Mouse (Mus musculus) forebrain, embryonic 16.5 days (tissue): ENCODE data around the gene Slc43a3. TPM values are rescaled to one million over a fixed set of nuclear protein-coding genes. Genes with fewer than 3 reads are reported as not detected.

Experiments
- ATAC-seq: fragments of 200-750 bp; cut with Nextera tagmentation; 2 replicates; pipeline ENCODE4 v1.8.0; 2017; ENCODE audit warnings: mild to moderate bottlenecking, moderate library complexity
- H3K27ac ChIP-seq: fragments of 300-500 bp; sonication (generic); 2 replicates; pipeline ENCODE4 v1.5.1; 2014; ENCODE audit warnings: low read length, control low read depth
- H3K27me3 ChIP-seq: fragments of 300-500 bp; sonication (generic); replicated peaks from 2 replicates; pipeline ENCODE4 v1.6.1; 2014; ENCODE audit warnings: low read length; ENCODE audit not compliant: control insufficient read depth, insufficient read depth
- H3K36me3 ChIP-seq: fragments of 300-500 bp; sonication (generic); 2 replicates; pipeline ENCODE4 v1.6.1; 2014; ENCODE audit not compliant: control insufficient read depth, insufficient read depth
- H3K4me1 ChIP-seq: fragments of 300-500 bp; sonication (generic); replicated peaks from 2 replicates; pipeline ENCODE4 v1.6.1; 2014; ENCODE audit warnings: low read length; ENCODE audit not compliant: control insufficient read depth, insufficient read depth
- H3K4me2 ChIP-seq: fragments of 300-500 bp; sonication (generic); 2 replicates; pipeline ENCODE4 v1.6.1; 2014; ENCODE audit warnings: mild to moderate bottlenecking, low read length, control low read depth
- H3K4me3 ChIP-seq: fragments of 300-500 bp; sonication (generic); replicated peaks from 2 replicates; pipeline ENCODE4 v1.5.1; 2014; ENCODE audit warnings: mild to moderate bottlenecking, low read length, control low read depth
- H3K9ac ChIP-seq: fragments of 300-500 bp; sonication (generic); replicated peaks from 2 replicates; pipeline ENCODE4 v1.6.1; 2014; ENCODE audit warnings: low read depth, low read length, control low read depth
- H3K9me3 ChIP-seq: fragments of 300-500 bp; sonication (generic); 2 replicates; pipeline ENCODE4 v1.6.1; 2016; ENCODE audit warnings: low read length; ENCODE audit not compliant: control insufficient read depth
- WGBS: fragments of 180-500 bp; shearing (Covaris S2); extraction: QIAGEN DNeasy Blood & Tissue Kit; methylation state at CpG from one replicate; pipeline ENCODE4 v1.1.7; 2014; 5-methylcytosine and 5-hydroxymethylcytosine counted together
- polyA plus RNA-seq: library from polyadenylated mRNA; unstranded; fragments of >200 nt; fragmentation: Nextera tagmentation; extraction: Ambion mirVana; gene quantifications from 2 replicates; pipeline ENCODE4 v1.2.1, GENCODE M21; 2015

Gene Slc43a3
- polyA plus RNA-seq, 1 experiment from 2014 or later: 6.6 TPM

DNA sequence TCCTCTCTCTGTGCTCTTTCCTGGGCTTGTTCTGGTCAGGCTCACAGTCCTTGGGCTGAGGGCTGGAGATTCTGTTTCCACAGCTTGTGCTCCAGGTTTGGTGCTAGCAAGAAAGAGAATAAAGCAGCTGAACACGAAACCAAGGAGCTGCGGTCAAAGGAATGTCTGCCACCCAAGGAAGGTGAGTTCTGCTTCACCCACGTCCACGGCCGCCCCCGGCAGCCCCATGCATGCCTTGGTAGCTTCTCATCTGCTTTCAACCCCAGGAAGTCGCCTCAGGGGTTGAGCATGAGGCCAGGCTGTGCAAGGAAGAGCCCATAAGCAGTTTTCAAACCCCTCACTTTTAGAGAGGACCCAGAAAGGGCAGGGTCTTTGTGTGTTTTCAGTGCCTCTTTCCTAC, 11.9 kb downstream of the Slc43a3 start:
- no peak overlapping the region for H3K27ac ChIP-seq
- H3K9me3 ChIP-seq: no peaks in the 10 kb centered on the region
- peaks cover 3% of the 10 kb centered on the region; the same call in 1 of the 2 replicates for H3K4me1 ChIP-seq
- no peaks in the 10 kb centered on the region for H3K27me3 ChIP-seq
- H3K4me2 ChIP-seq: no peak overlapping the region
- no peak overlapping the region for H3K9ac ChIP-seq
- WGBS: 94% methylated on average over 7 of the region's 7 CpGs
- no peak overlapping the region for H3K4me3 ChIP-seq
- ATAC-seq: no peak
- no peaks in the 10 kb centered on the region for H3K36me3 ChIP-seq

DNA sequence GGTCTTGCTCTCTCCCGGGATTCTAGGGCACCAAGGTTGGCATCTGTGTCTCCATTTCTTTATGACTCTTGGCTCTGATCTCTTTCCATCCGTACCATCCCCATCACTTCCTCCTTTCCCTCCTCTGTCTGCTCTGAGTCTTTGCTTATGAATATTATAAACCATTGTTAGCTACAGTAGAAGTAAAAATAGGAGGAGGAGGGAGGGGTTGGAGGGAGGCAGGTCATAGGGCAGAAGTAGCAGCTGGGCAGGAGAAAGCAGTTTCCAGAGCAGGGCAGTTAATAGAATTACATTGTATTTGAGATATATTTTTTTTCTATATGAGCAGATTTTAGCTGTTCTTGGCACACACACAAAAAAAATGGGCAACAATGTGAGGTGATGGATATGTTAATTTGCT, 12.3 kb downstream of the Slc43a3 start:
- Histone ChIP-seq H3K9ac (no peak overlapping the region), H3K27ac (no peak overlapping the region), H3K27me3 (no peaks in the 10 kb centered on the region), H3K9me3 (no peaks in the 10 kb centered on the region), H3K36me3 (no peaks in the 10 kb centered on the region), H3K4me3 (no peak overlapping the region), H3K4me2 (no peak overlapping the region), H3K4me1 (peaks cover 3% of the 10 kb centered on the region; the same call in 1 of the 2 replicates)
- no peak for ATAC-seq
- WGBS: 74% methylated on average over 2 of the region's 2 CpGs

DNA sequence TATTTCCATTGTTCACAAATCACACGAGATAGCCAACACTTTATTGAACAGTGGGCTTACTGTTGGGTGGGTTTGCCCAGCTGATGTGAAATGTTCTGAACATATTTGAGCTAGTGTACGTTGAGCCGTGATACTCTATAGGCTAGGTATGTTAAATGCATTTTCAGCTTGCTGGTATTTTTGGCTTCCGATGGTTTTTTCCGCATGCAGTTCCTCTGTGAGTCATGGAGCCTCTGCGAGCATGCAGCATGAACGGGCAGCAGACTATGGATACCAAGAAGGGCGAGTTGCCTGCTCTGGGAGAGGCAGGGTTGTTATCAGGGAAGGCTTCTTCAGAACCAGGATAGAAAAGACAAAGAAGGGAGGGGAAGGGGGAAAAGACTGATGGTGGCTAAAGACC, 14.6 kb downstream of the Slc43a3 start:
- no peak for ATAC-seq
- H3K4me3 ChIP-seq: no peak overlapping the region
- no peak overlapping the region for H3K4me2 ChIP-seq
- 95% methylated on average over 8 of the region's 8 CpGs for WGBS
- H3K27ac ChIP-seq: no peak overlapping the region
- H3K4me1 ChIP-seq: peaks cover 3% of the 10 kb centered on the region; the same call in 1 of the 2 replicates
- no peaks in the 10 kb centered on the region for H3K36me3 ChIP-seq
- no peak overlapping the region for H3K9ac ChIP-seq
- H3K27me3 ChIP-seq: no peaks in the 10 kb centered on the region
- H3K9me3 ChIP-seq: no peaks in the 10 kb centered on the region

DNA sequence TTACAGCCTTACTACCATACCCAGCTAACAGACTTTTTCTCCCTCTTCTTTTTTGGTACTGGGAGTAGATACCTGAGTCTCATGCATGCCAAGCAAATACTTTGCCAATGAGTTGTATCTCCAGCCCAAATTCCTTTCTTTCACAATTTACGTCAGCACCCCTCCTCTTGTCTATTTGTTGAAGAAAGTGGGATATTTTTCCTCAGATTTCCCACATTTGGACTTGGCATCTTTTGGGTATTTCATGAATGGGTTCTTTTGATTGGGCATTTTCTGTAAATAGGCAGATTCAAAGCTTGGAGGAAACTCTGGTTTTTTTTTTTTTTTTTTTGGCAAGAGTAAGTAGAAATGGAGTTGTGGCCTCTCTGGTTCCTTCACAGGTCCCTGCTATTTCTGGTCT, 15.9 kb downstream of the Slc43a3 start:
- no peak overlapping the region for H3K4me2 ChIP-seq
- H3K36me3 ChIP-seq: no peaks in the 10 kb centered on the region
- no peaks in the 10 kb centered on the region for H3K27me3 ChIP-seq
- H3K27ac ChIP-seq: no peak overlapping the region
- WGBS: 84% methylated on average over 1 of the region's 1 CpGs
- H3K4me3 ChIP-seq: no peak overlapping the region
- H3K4me1 ChIP-seq: peaks cover 3% of the 10 kb centered on the region; the same call in 1 of the 2 replicates
- H3K9ac ChIP-seq: no peak overlapping the region
- ATAC-seq: no peak
- H3K9me3 ChIP-seq: no peaks in the 10 kb centered on the region

DNA sequence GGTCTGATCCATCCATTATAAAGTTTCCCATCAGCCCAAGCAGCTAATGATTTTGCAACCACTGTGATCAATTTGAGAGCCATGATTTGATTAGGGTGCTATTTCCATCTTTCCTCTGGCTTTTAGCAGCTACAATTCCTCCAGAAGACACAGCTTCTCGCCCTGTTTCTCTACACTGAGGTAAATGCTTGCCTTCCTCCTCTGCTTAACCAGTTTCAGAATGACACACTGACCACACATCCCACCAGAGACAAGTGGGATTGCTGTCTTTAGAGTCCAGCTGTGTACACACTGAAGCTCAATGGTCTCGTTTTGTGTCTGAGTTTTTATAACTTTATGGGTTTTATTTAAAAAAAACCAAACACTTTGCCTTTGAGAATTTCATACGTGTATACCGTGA, 16.3 kb downstream of the Slc43a3 start:
- no peak overlapping the region for H3K4me3 ChIP-seq
- ATAC-seq: no peak
- H3K4me1 ChIP-seq: peaks cover 3% of the 10 kb centered on the region; the same call in 1 of the 2 replicates
- H3K36me3 ChIP-seq: no peaks in the 10 kb centered on the region
- 85% methylated on average over 4 of the region's 4 CpGs for WGBS
- no peaks in the 10 kb centered on the region for H3K9me3 ChIP-seq
- H3K27me3 ChIP-seq: no peaks in the 10 kb centered on the region
- H3K27ac ChIP-seq: no peak overlapping the region
- no peak overlapping the region for H3K4me2 ChIP-seq
- no peak overlapping the region for H3K9ac ChIP-seq

DNA sequence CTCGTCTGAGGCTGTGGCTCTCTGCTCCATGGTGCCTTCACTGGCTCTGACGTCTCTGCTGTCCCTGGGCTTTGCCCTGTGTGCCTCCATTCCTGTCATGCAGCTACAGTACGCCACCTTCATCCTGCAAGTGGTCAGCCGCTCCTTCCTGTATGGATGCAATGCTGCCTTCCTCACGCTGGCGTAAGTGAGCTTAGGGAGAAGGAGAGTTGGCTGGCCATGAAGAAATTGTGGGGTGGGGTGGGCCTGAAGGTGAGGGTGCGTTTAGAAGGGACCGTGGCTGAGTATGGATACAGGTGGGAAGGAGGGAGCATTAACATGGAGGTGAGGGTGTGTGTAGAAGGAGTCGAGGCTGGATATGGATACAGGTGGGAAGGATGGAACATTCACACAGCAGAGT, 19.1 kb downstream of the Slc43a3 start:
- no peak overlapping the region for H3K27ac ChIP-seq
- no peak overlapping the region for H3K4me2 ChIP-seq
- H3K9me3 ChIP-seq: no peaks in the 10 kb centered on the region
- no peaks in the 10 kb centered on the region for H3K27me3 ChIP-seq
- no peak for ATAC-seq
- 96% methylated on average over 9 of the region's 9 CpGs for WGBS
- no peak overlapping the region for H3K9ac ChIP-seq
- no peak overlapping the region for H3K4me3 ChIP-seq
- H3K4me1 ChIP-seq: no peaks in the 10 kb centered on the region
- H3K36me3 ChIP-seq: no peaks in the 10 kb centered on the region

DNA sequence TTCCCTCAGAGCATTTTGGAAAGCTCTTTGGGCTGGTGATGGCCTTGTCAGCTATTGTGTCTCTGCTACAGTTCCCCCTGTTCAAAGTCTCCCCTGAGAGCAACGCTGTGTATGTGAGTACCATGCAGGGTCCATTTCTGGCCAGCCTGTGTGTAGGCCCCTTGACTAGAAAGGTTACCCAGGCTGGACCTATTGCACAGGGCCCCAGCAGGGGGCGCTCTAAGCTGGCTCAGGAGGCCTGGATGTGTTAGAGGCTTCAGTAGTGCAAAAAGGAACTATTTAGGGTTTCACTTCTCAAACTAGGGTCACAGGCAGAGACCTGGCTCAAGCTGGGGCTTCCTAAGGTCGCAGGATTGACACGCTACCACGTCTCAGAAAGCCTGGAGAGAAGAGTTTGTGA, 19.9 kb downstream of the Slc43a3 start:
- Histone ChIP-seq H3K27ac (no peak overlapping the region), H3K9me3 (no peaks in the 10 kb centered on the region), H3K4me2 (no peak overlapping the region), H3K4me3 (no peak overlapping the region), H3K36me3 (no peaks in the 10 kb centered on the region), H3K27me3 (no peaks in the 10 kb centered on the region), H3K9ac (no peak overlapping the region), H3K4me1 (no peaks in the 10 kb centered on the region)
- WGBS: 57% methylated on average over 5 of the region's 5 CpGs
- ATAC-seq: no peak

DNA sequence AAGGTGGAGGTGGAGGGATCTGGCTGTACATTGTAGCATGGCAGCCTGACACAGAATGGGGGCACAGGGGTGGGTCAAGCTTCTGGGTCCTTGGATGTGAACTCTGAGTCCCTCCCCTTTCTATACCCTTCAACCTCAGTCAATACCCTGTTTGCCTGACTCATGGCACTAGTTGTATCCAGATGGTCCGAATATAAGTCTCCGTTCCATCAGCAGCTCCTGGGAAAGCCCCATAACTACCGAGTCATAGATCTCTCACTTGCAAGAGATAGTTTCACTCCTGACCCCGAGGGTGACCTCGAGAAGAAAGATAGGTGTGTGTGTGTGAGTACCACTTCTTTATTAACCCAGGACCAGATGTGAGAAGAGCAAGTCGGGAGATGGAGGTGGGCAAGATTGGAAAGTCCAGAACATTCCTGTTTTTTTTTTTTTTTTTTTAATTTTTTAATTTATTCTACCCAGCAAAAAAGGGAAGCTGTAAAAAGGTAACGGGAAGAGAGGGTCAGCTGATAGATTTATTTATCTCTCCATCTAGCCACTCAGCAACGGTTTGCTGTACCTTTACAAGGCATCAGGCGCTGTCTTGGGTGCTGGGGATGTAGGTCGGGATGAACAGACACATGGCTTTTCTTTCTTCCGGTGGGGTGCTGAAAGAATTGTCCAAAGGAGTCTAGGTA, 22.3 kb downstream of the Slc43a3 start:
- no peaks in the 10 kb centered on the region for H3K27me3 ChIP-seq
- H3K36me3 ChIP-seq: no peaks in the 10 kb centered on the region
- no peak overlapping the region for H3K4me3 ChIP-seq
- H3K4me2 ChIP-seq: no peak overlapping the region
- WGBS: 92% methylated on average over 11 of the region's 11 CpGs
- H3K9me3 ChIP-seq: no peaks in the 10 kb centered on the region
- H3K27ac ChIP-seq: no peak overlapping the region
- H3K9ac ChIP-seq: no peak overlapping the region
- no peaks in the 10 kb centered on the region for H3K4me1 ChIP-seq
- no peak for ATAC-seq

DNA sequence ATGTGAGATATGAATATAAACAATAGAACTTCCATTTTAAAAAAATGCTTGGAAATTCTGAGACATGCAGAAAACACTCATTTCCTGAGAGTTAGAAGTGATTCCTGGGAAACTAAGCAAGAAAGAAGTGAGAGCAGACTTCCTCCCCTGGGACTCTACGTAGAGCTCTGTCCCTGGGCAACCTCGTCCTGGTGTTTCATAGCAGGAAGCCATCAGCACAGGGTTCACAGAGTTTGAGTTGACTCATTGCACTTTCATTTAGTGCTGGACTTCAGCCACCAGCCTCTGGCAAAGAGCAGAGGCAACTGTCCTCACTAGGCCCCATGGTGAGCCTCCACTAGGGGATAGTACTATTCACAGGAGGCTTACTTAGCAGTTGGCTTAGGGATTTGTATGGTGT, 24.9 kb downstream of the Slc43a3 start:
- no peaks in the 10 kb centered on the region for H3K9me3 ChIP-seq
- no peaks in the 10 kb centered on the region for H3K4me1 ChIP-seq
- H3K27ac ChIP-seq: no peak overlapping the region
- H3K27me3 ChIP-seq: no peaks in the 10 kb centered on the region
- no peak overlapping the region for H3K4me3 ChIP-seq
- no peaks in the 10 kb centered on the region for H3K36me3 ChIP-seq
- no peak for ATAC-seq
- no peak overlapping the region for H3K4me2 ChIP-seq
- WGBS: 94% methylated on average over 2 of the region's 2 CpGs
- H3K9ac ChIP-seq: no peak overlapping the region

DNA sequence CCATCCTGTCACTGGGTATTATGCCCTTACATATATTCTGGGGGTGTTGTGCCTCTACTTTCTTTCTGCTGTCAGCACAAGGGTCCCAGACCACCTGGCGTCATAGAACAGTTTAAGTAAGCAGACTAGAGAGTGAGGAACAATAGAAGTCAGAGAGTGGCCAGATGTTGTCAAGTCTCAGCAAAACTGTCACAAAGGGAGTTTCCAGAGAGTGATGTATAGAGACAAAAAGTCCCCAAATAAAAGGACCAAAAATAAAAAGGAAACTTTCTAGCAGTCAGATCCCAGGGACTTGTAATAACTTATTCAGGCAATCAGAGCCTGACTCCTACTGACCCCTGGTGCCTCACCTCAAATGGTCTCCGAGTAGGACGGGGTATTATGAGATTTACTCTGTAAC, 25.5 kb downstream of the Slc43a3 start:
- Histone ChIP-seq H3K4me2 (no peak overlapping the region), H3K4me1 (no peaks in the 10 kb centered on the region), H3K9me3 (no peaks in the 10 kb centered on the region), H3K27ac (no peak overlapping the region), H3K36me3 (no peaks in the 10 kb centered on the region), H3K4me3 (no peak overlapping the region), H3K9ac (no peak overlapping the region), H3K27me3 (no peaks in the 10 kb centered on the region)
- no peak for ATAC-seq
- 70% methylated on average over 3 of the region's 3 CpGs for WGBS
